Mouse (Mus musculus) mouse embryonic stem cell (cell line): Measurements from ENCODE around the gene Klhl25.

Source experiments
- in situ Hi-C, 2 experiments: fragments of 300-500 bp; cut with MboI; formaldehyde crosslinking; loops; 1 replicate in 1 of 2; 3 replicates in 1 of 2; pipeline ENCODE4 v1.14.3; 2019 to 2020; ENCODE audit warnings: low sequenced_read_pairs in 2 of 2, low pct_unique_long_range_greater_than_20kb in 1 of 2, mixed read lengths in 1 of 2; ENCODE audit not compliant: unreplicated experiment in 1 of 2

The Klhl25 gene

DNA sequence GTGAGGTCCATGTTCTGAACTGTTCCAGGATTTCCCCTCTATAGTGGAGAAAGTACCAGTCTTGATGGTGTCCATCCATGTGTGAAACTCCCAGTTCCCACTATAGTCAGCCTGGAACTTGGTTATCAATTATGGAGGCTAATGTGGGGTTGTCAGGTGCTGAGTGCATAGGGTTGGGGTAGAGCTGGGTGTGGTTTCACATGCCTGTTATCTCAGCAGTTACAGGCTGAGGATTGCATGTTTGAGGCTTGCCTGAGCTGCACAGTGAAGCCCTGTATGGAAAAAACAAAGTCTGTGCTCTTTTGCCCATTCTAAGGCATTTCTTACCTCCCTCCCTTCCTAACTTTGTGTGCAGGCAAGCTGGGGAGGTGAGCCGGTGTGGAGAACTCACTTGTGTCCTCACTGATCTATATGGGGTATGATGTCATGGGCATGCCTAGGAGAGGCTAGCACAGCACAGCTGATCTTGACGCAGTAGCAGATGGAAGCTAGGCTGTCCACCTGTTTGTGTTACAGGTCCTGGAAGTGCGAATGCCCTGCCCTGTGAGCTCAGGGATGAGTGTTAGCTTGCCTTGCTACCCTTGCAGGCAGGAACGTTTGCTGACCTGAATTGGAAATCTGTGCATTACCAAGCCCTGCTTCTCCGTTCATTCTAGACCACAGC is 15.3 kb downstream of the Klhl25 start:
- in situ Hi-C loops, result loop anchor here in 1 of 2 experiments (25.0 kb wide), 1 partner anchor 351 kb away; no protein-coding TSS in a partner anchor

DNA sequence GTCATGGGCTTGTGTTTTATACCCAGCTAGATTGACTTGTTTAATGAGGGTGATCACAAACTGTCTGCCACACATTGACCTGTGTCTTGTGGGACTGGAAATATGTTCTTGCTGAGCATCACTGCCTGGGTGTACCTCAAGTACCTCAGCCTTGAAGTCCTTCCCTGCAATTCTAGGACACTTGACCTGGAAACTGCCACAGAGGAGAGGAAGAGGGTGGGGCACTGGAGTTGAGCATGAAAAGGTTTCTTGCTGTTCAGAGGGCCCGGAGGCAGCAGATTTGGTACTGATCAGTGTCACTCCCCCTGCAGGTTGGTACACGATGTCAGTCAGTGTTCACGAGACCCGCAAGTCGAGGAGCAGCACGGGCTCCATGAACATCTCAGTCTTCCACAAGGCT is 16.9 kb downstream of the Klhl25 start:
- in situ Hi-C loops, result loop anchor here in 1 of 2 experiments (25.0 kb wide), 1 partner anchor 353 kb away; no protein-coding TSS in a partner anchor

DNA sequence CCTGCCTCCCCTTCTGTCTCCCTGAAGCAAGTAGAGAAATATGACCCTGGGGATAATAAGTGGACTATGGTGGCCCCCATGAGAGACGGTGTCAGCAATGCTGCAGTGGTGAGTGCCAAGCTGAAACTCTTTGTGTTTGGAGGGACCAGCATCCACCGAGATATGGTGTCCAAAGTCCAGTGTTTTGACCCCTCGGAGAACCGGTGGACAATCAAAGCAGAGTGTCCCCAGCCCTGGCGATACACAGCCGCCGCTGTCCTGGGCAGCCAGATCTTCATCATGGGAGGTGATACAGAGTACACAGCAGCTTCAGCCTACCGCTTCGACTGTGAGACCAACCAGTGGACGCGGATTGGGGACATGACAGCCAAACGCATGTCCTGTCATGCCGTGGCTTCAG is 18.4 kb downstream of the Klhl25 start:
- in situ Hi-C loops, result loop anchor here in 1 of 2 experiments (25.0 kb wide), 1 partner anchor 354 kb away; no protein-coding TSS in a partner anchor

DNA sequence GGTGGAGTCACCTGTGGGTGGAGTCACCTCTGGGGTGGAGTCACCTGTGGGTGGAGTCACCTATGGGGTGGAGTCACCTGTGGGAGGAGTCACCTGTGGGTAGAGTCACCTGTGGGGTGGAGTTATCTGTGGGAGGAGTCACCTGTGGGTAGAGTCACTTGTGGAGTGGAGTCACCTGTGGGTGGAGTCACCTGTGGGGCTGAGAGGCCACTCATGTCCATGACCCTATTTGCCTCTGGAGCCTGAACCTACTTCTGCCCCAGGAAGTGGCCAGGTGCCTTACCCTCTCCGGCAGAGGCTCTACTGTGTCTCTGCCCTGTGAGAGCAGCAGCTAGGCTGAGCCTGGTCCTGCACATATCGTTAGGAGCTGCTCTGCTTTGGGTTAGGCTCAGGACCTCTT is 20.6 kb downstream of the Klhl25 start:
- in situ Hi-C loops, result loop anchor here in 1 of 2 experiments (25.0 kb wide), 1 partner anchor 356 kb away; no protein-coding TSS in a partner anchor

DNA sequence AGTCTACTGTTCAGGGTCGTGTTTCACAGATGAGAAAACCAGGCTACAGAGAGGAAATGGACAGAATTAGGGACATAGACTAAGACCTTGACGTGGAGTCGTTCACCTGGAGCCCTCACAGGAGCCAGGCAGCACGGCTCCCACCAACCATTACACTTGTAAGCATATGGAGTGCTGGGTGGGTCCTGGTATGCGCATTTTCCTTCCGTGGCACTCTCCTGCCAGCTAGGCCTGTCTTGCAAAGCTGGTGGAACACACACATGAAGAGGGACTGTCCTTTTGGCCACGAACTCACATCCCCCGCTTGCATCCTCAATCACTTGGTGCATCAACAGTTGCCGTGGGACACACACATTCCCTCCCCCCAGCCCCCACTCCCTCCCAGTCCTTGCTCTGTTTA is 22.4 kb downstream of the Klhl25 start:
- in situ Hi-C loops, result loop anchor here in 1 of 2 experiments (10.0 to 25.0 kb wide), 2 partner anchors 126 to 358 kb away; no protein-coding TSS in a partner anchor

DNA sequence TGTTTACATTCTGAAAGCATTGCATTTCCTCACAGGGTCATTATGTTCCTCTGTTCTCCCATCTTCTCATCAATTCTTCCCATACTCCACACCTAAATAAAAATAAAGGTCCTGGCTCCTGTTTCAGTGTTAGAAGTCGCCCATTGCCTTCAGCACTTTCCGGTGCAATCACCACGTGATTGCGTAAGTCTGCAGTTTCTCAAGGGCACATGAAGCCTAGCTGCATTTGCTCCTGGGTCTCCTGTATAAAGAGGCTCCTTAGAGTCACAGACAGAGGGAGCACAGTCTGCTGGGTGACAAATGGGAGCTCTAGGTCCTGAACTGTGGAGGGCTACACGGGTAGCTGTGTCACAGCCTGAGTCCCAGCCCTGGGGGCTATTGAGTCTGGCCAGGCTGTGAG is 24.1 kb downstream of the Klhl25 start:
- in situ Hi-C loops, result loop anchor here in 1 of 2 experiments (10.0 to 25.0 kb wide), 2 partner anchors 127 to 360 kb away; no protein-coding TSS in a partner anchor

DNA sequence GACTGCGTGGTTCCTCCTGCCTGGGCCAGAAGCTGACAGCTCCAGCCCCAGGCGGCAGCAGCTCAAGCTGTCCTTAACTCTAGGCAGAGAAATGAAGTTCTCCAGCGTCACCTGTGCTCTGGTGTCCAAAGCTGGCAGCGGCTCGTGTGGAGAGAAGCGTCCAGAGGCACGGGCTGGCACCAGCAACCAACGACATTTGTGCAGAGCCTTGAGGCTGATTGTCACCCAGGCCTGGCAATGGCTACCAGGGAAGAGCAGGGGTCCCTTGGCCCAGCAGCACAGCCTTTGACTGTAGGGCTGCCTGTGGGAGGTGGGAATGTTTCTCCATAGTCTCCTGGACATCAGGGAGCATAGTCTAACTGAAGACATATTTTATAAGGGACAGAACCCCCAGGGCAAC is 24.6 kb downstream of the Klhl25 start:
- in situ Hi-C loops, result loop anchor here in 1 of 2 experiments (10.0 to 25.0 kb wide), 2 partner anchors 128 to 360 kb away; no protein-coding TSS in a partner anchor

DNA sequence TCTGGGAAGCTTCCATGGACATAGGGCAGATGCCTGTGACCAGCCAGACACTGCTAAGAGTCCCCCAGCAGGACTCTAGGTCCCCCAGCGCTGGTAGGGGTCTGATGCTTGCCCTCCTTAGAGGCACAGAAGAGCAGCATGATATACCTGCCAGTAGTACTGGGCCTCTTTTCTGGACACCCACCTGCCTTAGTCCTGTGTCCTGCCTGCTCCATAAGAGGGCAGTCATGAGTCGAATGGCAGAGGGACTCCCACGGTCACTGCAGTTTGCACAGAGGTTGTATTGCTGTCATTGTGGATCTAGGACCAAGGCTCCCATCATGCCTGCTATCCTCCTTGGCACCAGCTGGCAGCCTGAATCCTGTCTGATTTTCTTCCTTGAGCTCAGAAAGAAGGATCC is 25.1 kb downstream of the Klhl25 start:
- in situ Hi-C loops, result loop anchor here in 1 of 2 experiments (10.0 to 25.0 kb wide), 2 partner anchors 128 to 361 kb away; no protein-coding TSS in a partner anchor

DNA sequence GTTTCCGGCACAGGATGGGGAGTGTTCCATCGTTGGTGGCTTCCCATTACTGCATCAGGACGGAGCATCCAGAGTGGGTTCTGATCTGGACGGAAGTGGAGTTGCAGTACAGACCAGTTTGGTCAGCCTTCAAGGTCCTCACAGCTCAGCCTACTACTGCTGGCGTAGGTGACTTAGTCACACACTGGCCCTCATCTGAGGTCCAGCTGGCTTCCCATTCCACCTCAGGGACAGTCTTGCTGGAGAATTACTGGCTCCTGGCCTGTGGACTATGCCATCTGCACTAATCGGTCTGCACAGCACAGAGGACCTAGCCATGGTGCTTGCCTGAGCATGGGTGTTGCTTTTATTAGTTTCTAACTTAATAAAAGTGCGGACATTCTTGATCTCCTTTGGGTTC is 25.6 kb downstream of the Klhl25 start:
- in situ Hi-C loops, result loop anchor here in 1 of 2 experiments (10.0 to 25.0 kb wide), 2 partner anchors 129 to 361 kb away; no protein-coding TSS in a partner anchor

DNA sequence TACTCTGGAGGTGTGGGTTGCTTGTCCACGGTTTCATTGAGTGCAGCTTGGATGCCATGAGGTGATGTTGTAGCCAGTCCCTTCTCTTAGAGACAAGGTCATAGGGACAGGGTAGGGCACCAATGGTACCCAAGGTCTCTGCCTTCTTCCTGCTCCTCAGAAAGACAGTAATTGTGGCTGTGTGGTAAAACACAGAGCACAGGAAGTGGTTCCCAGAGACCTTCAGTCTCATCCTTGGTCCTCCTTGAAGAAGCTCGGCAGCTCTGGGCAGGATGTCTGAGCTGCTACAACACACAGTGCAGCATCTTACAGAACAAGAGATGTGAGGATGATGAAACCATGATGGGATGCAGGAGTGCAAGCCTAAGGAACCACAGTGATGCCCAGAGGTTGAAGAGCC is 31.3 kb downstream of the Klhl25 start:
- in situ Hi-C loops, result loop anchor here (5.0 to 25.0 kb wide), 3 partner anchors 132 to 492 kb away; no protein-coding TSS in a partner anchor

DNA sequence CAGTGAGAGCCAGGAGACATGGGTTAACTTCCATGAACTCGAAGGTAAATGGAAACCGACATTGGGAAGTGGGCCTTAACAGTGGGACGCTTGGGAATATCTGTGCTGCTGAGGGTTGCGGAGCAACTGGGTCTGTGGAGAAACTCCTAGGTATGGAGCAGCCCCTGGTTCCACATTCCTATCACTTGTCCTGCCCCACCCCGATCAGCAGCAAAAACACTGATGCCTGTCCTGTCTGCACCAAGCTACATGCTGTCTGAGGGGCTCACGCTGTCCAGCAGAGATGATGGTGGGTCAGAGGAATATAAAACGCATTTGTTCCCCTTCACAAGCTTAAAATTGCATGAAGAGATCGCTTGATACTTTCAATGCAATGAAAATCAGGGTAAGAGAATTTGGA is 32.1 kb downstream of the Klhl25 start:
- in situ Hi-C loops, result loop anchor here in 1 of 2 experiments (25.0 kb wide), 1 partner anchor 493 kb away; no protein-coding TSS in a partner anchor

DNA sequence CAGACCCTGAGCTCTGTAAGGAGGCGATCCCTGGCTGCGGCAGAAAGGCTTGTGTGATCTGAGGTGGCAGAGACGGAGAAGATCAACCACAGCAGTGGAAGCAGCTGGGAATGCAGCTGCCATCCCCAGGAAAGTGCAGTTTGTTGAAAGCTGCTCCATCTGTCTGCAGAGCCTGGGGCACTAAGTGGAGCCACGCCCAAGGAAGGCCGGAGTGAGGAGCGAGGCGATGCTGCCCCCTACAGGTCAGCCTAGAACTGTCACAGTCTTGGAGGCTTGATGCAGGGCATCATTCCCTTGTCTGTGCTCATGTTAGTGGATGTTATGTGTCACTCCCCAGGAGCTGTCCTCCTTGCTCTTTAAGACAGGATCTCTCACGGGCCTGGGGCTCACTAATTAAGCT is 32.5 kb downstream of the Klhl25 start:
- in situ Hi-C loops, result loop anchor here in 1 of 2 experiments (25.0 kb wide), 1 partner anchor 493 kb away; no protein-coding TSS in a partner anchor

DNA sequence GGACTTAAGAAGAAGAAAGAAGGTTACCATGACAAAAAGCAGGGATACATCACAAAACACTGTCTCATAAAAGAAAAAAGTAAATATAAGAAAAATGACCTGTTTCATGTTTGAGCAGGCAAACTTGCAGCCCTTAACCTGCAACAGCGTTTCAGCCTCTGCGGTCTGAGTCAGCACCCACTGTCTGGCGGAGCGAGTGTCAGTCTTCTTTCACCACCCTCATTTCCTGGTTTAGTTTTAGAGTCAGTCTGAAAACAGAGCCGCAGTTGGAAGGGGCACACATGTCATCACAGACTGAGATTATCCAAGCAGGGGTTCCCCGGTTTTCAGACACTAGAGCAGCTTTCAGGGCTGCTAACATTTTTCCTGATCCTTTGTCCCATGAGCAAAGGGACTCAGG is 33.3 kb downstream of the Klhl25 start:
- in situ Hi-C loops, result loop anchor here in 1 of 2 experiments (25.0 kb wide), 1 partner anchor 494 kb away; no protein-coding TSS in a partner anchor

DNA sequence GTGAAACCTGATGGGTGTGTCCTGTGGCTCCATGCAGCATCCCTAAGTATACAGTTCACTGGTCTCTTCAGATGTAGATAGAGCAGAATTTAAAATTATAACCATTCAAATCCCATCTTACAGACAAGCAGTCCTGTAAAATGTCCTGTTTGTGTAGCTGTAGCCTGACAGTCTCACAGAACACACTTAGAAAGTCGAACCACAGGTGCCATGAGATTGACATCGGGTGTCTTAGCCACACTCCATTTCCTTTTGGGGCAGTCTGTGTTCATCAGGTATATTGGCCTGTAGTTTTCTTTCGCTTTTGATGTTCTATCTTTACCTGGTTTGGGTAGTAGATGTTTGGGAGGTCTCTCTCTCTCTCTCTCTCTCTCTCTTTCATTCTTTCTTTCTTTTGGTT is 33.7 kb downstream of the Klhl25 start:
- in situ Hi-C loops, result loop anchor here in 1 of 2 experiments (25.0 kb wide), 1 partner anchor 494 kb away; no protein-coding TSS in a partner anchor

DNA sequence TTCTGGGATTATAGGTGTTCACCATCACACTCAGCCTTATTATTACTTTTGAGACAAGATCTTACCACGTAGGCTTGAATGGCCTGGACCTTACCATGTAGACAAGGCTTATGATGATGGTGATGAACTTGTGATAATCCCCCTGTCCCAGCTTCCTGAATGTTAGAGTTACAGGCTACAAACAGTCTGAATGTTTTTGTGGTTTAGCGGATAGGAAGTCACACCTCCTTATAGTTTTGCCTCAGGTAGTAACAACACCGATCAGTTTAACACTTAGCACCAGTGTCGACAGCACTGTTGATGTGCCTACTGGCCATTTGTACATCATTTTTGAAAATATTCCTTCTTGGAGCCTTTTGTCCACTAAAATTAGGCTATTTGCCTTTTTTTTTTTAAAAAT is 43.4 kb downstream of the Klhl25 start:
- in situ Hi-C loops, result loop anchor here in 1 of 2 experiments (25.0 kb wide), 1 partner anchor 504 kb away; no protein-coding TSS in a partner anchor

DNA sequence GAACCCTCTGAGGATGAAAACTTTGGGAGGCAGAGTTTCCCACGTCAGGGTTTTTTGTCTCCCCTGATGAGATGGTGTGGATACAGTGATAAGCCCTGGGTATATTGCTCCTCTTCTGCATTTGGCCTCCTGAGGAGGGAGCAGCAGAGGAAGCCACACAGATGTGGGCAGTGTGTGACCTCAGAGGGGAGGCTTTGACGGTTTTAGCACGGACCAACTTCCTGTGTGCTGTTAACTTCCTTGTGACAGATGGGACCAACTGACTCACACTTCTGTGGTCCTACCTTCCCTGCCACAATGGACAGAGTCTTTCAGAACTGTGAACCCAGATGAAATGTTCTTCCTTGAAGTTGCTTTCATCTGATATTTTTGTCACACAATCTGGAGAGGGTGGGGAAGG is 44.6 kb downstream of the Klhl25 start:
- in situ Hi-C loops, result loop anchor here in 1 of 2 experiments (25.0 kb wide), 1 partner anchor 505 kb away; no protein-coding TSS in a partner anchor

DNA sequence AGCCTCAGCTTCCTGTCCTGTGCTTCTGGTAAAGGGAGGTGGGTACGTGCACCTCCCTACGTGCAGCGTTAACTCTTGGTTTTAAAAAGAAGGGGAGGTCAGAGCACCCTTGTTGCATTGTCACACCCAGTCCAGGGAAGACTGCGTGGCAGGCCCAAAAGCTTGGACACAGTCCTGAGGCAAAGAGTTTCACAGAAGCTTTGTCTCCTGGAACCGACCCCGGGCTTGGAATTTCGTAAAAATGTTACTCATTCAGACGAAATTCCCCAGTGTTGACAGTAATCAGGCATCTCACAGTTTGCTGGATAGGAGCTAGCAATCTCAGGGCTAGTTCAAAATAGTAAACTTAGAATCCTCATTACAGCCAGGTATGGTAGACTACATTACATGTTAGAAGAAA is 45.6 kb downstream of the Klhl25 start:
- in situ Hi-C loops, result loop anchor here in 1 of 2 experiments (25.0 kb wide), 1 partner anchor 506 kb away; no protein-coding TSS in a partner anchor

DNA sequence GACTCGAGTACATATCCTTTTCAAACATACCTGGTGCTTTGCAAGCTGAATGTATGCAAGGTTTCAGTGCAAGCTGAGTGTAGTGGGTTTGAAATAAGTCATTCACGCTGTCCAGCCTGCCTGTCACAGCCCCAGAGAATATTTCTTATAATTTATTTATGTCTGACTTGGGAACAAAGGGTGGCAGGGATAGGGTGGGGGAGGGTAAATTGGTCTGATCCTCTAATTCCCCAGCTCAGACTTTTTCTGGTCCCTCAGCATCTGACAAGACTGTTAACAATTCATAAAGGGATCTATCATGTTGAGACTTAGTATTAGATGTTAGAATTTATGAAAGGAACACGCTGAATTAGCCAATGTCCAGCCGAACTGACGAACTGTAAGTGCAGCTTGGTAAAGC is 48.9 kb downstream of the Klhl25 start:
- in situ Hi-C loops, result loop anchor here in 1 of 2 experiments (25.0 kb wide), 1 partner anchor 510 kb away; no protein-coding TSS in a partner anchor

DNA sequence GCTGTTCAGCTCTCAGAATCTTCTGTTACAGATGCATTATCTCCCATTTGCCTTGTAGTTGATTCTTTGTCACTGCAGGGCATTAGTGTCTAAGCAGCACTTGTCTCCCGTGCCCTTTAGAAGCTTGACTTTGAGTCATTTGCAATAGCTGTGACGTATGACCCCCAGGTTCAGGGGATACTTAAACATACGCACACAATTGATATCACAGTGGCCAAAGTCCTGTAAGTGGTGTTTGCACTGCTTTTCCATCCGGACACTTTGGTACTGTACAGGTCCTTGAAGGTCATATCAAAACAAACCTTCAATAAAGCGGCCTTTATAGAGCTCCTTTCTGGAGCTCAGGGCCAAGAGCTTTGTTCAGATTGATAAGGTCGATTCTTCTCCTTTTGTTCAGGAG is 51.0 kb downstream of the Klhl25 start:
- in situ Hi-C loops, result loop anchor here in 1 of 2 experiments (25.0 kb wide), 1 partner anchor 512 kb away; no protein-coding TSS in a partner anchor
